15 mouse cellular contexts compared by ENCODE assay signal in genomic region chr10:59884327-59885173, GRCm38 (mm10). TPM values are rescaled to one million over a fixed set of nuclear protein-coding genes. Genes with fewer than 3 reads are reported as not detected.
DNase-seq lines count a peak whose midpoint lies in the region; ATAC-seq and TF ChIP-seq lines count a peak whose summit lies in the region.
"Had no signal": no experiment of that assay in that cellular context is flagged by ENCODE, and none has a peak within 500 bp of the region (broad histone marks: within the 10 kb centered on the region; RNA-seq: fewer than 3 reads in every experiment).

No protein-coding gene starts in this region.

- no peak for DNase-seq in forebrain, embryonic 10.5 days (ENCODE audit: extremely low spot score, low spot score)
- DNase-seq in left cerebral cortex, adult 2 months (ENCODE audit: extremely low spot score in 1 of 2, low spot score in 2 of 2) = no peak
- DNase-seq in left cerebral cortex, postnatal 10 days (ENCODE audit: extremely low spot score in 1 of 2, low spot score in 2 of 2) = no peak
- DNase-seq in CH12.LX (ENCODE audit: extremely low read depth) = peak; percentile 53
- DNase-seq in gastrocnemius, adult 8-10 months (ENCODE audit: low spot score in 2 of 2) = no peak
- no peak for DNase-seq in adrenal gland, postnatal 14 days
- DNase-seq: cerebellum, postnatal 14 days; forebrain, postnatal 0 days; lung, postnatal 4 days; retina, postnatal 1 day; thymus, postnatal 36 days had no signal

- H3K36me3 ChIP-seq in forebrain, embryonic 10.5 days (replicated peaks) = peaks cover 35% of the 10 kb centered on the region
- H3K36me3 ChIP-seq in forebrain, embryonic 16.5 days (ENCODE audit: control insufficient read depth, insufficient read depth) = no peaks in the 10 kb centered on the region
- H3K36me3 ChIP-seq in CH12.LX (replicated peaks in 1 of 2; ENCODE audit: control insufficient read depth in 1 of 2, insufficient read depth in 1 of 2, low read length in 1 of 2) = peaks cover 3 to 51% of the 10 kb centered on the region in 2 experiments
- H3K36me3 ChIP-seq in liver, embryonic 12.5 days = peaks cover 44% of the 10 kb centered on the region
- H3K36me3 ChIP-seq: embryonic facial prominence, embryonic 12.5 days; hindbrain, embryonic 15.5 days had no signal

- H3K27ac ChIP-seq in forebrain, embryonic 10.5 days = 0 out of 2 replicates have a peak overlapping the region, but pooled peaks have one; percentile 6
- no peak overlapping the region for H3K27ac ChIP-seq in forebrain, embryonic 16.5 days (ENCODE audit: low read length)
- H3K27ac ChIP-seq in left cerebral cortex, adult 2 months = peak overlapping the region; percentile 50
- H3K27ac ChIP-seq in CH12.LX (ENCODE audit: insufficient read depth, low read depth) = peak overlapping the region; percentile 98
- peak overlapping the region; percentile 75 for H3K27ac ChIP-seq in liver, embryonic 12.5 days
- H3K27ac ChIP-seq: embryonic facial prominence, embryonic 12.5 days; hindbrain, embryonic 15.5 days had no signal

- TF ChIP-seq EP300 in CH12.LX (IDR thresholded peaks at IDR 0.05; ENCODE audit: low read length) = no peak

- no peak for TF ChIP-seq RAD21 in CH12.LX (IDR thresholded peaks at IDR 0.05; ENCODE audit: low read depth, low read length)

- intact Hi-C loops in left cerebral cortex, adult 2 months (cut with DNase I) = loop anchor here (10.0 kb wide), 1 partner anchor 360 kb away; no protein-coding TSS in a partner anchor
- intact Hi-C loops in left cerebral cortex, postnatal 10 days (cut with DNase I) = no loop called here

- peaks cover 12% of the 10 kb centered on the region for H3K4me1 ChIP-seq in forebrain, embryonic 10.5 days
- H3K4me1 ChIP-seq in forebrain, embryonic 16.5 days (replicated peaks; ENCODE audit: control insufficient read depth, insufficient read depth, low read length) = peaks cover 15% of the 10 kb centered on the region
- H3K4me1 ChIP-seq in CH12.LX (ENCODE audit: control insufficient read depth in 1 of 2, insufficient read depth in 2 of 2) = peaks cover 42 to 86% of the 10 kb centered on the region in 2 experiments
- peaks cover 86% of the 10 kb centered on the region for H3K4me1 ChIP-seq in liver, embryonic 12.5 days

- H3K27me3 ChIP-seq in forebrain, embryonic 10.5 days (ENCODE audit: poor library complexity, severe bottlenecking) = no peaks in the 10 kb centered on the region
- H3K27me3 ChIP-seq in forebrain, embryonic 16.5 days (replicated peaks; ENCODE audit: control insufficient read depth, insufficient read depth, low read length) = no peaks in the 10 kb centered on the region
- no peaks in the 10 kb centered on the region for H3K27me3 ChIP-seq in CH12.LX (replicated peaks)
- no peaks in the 10 kb centered on the region for H3K27me3 ChIP-seq in liver, embryonic 12.5 days (replicated peaks)
- H3K27me3 ChIP-seq: embryonic facial prominence, embryonic 12.5 days; hindbrain, embryonic 15.5 days had no signal

- no peaks in the 10 kb centered on the region for H3K9me3 ChIP-seq in forebrain, embryonic 10.5 days
- H3K9me3 ChIP-seq in forebrain, embryonic 16.5 days (ENCODE audit: control insufficient read depth, low read length) = no peaks in the 10 kb centered on the region
- H3K9me3 ChIP-seq in CH12.LX (replicated peaks; ENCODE audit: low read length) = no peaks in the 10 kb centered on the region
- no peaks in the 10 kb centered on the region for H3K9me3 ChIP-seq in liver, embryonic 12.5 days (replicated peaks)
- H3K9me3 ChIP-seq: embryonic facial prominence, embryonic 12.5 days; hindbrain, embryonic 15.5 days had no signal

- no peak for TF ChIP-seq POLR2A in CH12.LX (IDR thresholded peaks at IDR 0.05; ENCODE audit: low read depth, low read length)

- no peak overlapping the region for H3K4me2 ChIP-seq in forebrain, embryonic 16.5 days (ENCODE audit: low read length)
- H3K4me2 ChIP-seq in CH12.LX (ENCODE audit: insufficient read depth, low read depth, poor library complexity, severe bottlenecking) = no peak overlapping the region
- peak overlapping the region; percentile 19; the same call in 1 of the 2 replicates for H3K4me2 ChIP-seq in liver, embryonic 12.5 days
- H3K4me2 ChIP-seq: embryonic facial prominence, embryonic 12.5 days; hindbrain, embryonic 15.5 days had no signal

- in situ Hi-C loops in CH12.LX (cut with MboI; ENCODE audit: low pct_ligation_motif_present, low pct_unique_long_range_greater_than_20kb, low sequenced_read_pairs) = no loop called here

- H3K9ac ChIP-seq in forebrain, embryonic 16.5 days (replicated peaks; ENCODE audit: low read depth, low read length) = no peak overlapping the region
- H3K9ac ChIP-seq in CH12.LX (ENCODE audit: insufficient read depth, low read depth) = peak overlapping the region; percentile 44
- peak overlapping the region; percentile 55; the same call in 1 of the 2 replicates for H3K9ac ChIP-seq in liver, embryonic 12.5 days
- H3K9ac ChIP-seq: embryonic facial prominence, embryonic 12.5 days; forebrain, postnatal 0 days; hindbrain, embryonic 15.5 days had no signal

- dilution Hi-C loops in CH12.LX (cut with MboI; ENCODE audit: extremely low pct_ligation_motif_present, extremely low pct_unique_long_range_greater_than_20kb, low sequenced_read_pairs) = no loop called here

- H3K4me3 ChIP-seq in forebrain, embryonic 10.5 days = no peak overlapping the region
- H3K4me3 ChIP-seq in forebrain, embryonic 16.5 days (replicated peaks; ENCODE audit: low read length) = no peak overlapping the region
- H3K4me3 ChIP-seq in left cerebral cortex, adult 2 months = no peak overlapping the region
- no peak overlapping the region for H3K4me3 ChIP-seq in CH12.LX (replicated peaks in 1 of 3; ENCODE audit: low read depth in 2 of 3, low read length in 2 of 3, poor library complexity in 1 of 3)
- H3K4me3 ChIP-seq in liver, embryonic 12.5 days = no peak overlapping the region
- H3K4me3 ChIP-seq: embryonic facial prominence, embryonic 12.5 days; hindbrain, embryonic 15.5 days had no signal

- 95% methylated on average over 10 of the region's 10 CpGs for whole genome bisulfite sequencing in forebrain, embryonic 10.5 days
- WGBS in forebrain, embryonic 16.5 days = 92% methylated on average over 10 of the region's 10 CpGs
- 87% methylated on average over 10 of the region's 10 CpGs for WGBS in liver, embryonic 12.5 days (ENCODE audit: insufficient replicate concordance)

- H3K79me2 ChIP-seq in CH12.LX (replicated peaks; ENCODE audit: control insufficient read depth, extremely low read depth, insufficient read depth, poor library complexity, severe bottlenecking) = peaks cover 78% of the 10 kb centered on the region

- TF ChIP-seq CTCF in left cerebral cortex, adult 2 months (IDR thresholded peaks at IDR 0.05) = no peak
- TF ChIP-seq CTCF in CH12.LX (conservative IDR thresholded peaks at IDR 0.05 in 1 of 2, IDR thresholded peaks at IDR 0.05 in 1 of 2; ENCODE audit: low read depth in 2 of 2, low read length in 2 of 2) = no peak

- no peak for ATAC-seq in forebrain, embryonic 16.5 days
- no peak for ATAC-seq in liver, embryonic 12.5 days
- ATAC-seq: forebrain, postnatal 0 days had no signal

TF ChIP-seq in CH12.LX, 34 proteins besides CTCF, POLR2A, EP300 and RAD21:
- TF ChIP-seq MAFK (IDR thresholded peaks at IDR 0.05; ENCODE audit: insufficient replicate concordance, low read length) (peak; percentile 15; the same call in 1 of the 2 replicates), UBTF (IDR thresholded peaks at IDR 0.05; ENCODE audit: low read depth, low read length) (no peak), MAZ (IDR thresholded peaks at IDR 0.05; ENCODE audit: low read depth, low read length) (no peak), RCOR1 (conservative IDR thresholded peaks at IDR 0.05; ENCODE audit: low read depth, low read length) (no peak), ETS1 (conservative IDR thresholded peaks at IDR 0.05; ENCODE audit: low read depth, low read length) (peak; percentile 5; the same call in 1 of the 2 replicates), IRF4 (IDR thresholded peaks at IDR 0.05; ENCODE audit: low read depth, low read length) (no peak)

RNA-seq across cellular contexts. Expression of gene Dnajb12, which starts 5.2 kb away (rescaled TPM):
- polyA plus RNA-seq in forebrain, embryonic 10.5 days (2016; fragmentation: Nextera tagmentation; extraction: Ambion mirVana) = 26.2 and 27.9 TPM in 2 replicates
- 18.5 and 21.2 TPM in 2 replicates for polyA plus RNA-seq in forebrain, embryonic 16.5 days (2015; fragmentation: Nextera tagmentation; extraction: Ambion mirVana)
- 10 to 100 TPM; 50.6 to 52.2 TPM for total RNA-seq in left cerebral cortex, adult 2 months (2021)
- total RNA-seq in left cerebral cortex, postnatal 10 days (2021) = 10 to 100 TPM; 44.9 to 47.1 TPM
- 17.0 and 21.5 TPM in 2 replicates for total RNA-seq in CH12.LX (2012; rRNA removed)
- 13.1 and 13.9 TPM in 2 replicates for total RNA-seq in CH12.LX (2014; rRNA removed)
- polyA plus RNA-seq in CH12.LX (2012; ENCODE audit: insufficient read length, low read depth) = 30.3 and 35.9 TPM in 2 replicates
- 18.0 and 18.7 TPM in 2 replicates for polyA plus RNA-seq in liver, embryonic 12.5 days (2016; fragmentation: Nextera tagmentation; extraction: Ambion mirVana)
- total RNA-seq in gastrocnemius, adult 8-10 months (2022) = 10 to 100 TPM; 77.8 to 89.1 (median 82.1) TPM
- 49.5 and 50.6 TPM in 2 replicates for total RNA-seq in adrenal gland, postnatal 14 days (2021)
